Mouse (Mus musculus): ENCODE measurements around the gene Akap6.
"Not testable (repeated sequence)": the region's sequence is repeated elsewhere in the genome, so short reads cannot be mapped to it uniquely, and the experiment has no call there.

Gene Akap6

DNA sequence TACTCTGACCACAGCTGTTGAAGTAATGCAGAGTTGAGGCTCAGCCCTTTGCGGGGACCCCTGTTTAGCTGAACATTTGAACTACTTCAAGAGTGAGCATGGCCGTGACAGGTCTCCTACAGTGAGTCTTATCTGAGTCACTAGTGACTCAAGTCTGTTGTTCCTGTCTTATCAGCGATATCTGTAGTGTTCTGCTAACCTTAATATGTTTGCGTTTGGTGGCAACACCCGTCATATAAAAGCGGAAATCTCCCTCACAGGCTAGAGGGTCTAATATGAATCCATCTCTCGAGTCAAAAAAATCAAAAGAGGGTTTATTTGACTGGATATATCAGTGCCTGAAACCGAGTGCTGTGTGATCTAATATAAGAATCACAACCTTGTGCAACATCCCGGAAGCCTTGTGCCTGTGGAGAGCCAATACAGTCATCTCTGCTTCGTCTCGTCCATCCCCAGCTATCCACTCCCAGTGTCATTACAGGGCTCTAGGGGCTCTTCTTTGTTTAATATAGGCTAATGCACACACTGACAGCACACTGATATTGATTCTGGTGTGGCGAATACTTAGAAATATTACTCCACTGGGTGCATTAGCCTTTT, 3.3 kb downstream of the Akap6 start:
- POLR2A ChIA-PET: no interaction called here
- CTCF ChIA-PET: no interaction called here

DNA sequence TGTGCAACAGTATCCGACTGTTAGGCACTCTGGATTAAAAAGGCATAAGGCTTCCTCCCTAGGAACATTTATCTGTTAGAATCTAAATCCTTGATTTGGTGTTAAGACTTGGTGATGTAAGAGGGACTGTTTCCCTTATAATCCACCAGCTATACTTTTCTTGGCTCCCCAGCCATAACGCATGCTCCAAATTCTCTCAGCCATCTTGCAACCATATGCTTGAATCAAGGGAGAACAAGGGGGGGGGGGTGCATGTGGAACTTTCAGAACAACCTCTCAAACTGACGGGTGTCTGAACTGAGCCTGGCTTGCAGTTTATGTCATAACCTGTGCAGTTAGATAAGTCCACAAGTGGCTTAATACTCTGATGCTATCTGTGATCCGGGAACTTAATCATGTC, 4.9 kb downstream of the Akap6 start:
- ChIA-PET CTCF (no interaction called here), POLR2A (interaction anchor here in 1 of 4 experiments (0.6 kb wide), 1 partner anchor 132 kb away, joined by 3 read pairs; no protein-coding TSS in a partner anchor)

DNA sequence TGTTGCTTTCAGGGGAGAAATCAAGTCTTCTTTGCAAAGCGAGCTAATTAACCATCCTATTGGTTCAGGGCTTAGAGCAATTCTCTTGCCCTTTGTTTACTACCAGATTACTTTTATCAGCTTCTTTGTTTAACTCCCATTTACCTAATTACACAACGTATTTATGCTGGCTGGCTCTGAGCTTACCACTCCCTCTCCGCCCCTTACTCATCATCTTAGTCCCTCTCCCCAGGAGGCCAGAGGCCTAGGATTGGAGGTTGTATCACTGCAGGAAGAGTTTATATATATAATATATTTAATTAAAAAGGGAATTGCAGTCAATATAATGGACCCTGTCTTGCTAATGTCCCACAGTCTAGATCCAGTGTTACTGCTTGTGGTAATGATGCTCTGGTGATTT, 5.6 kb downstream of the Akap6 start:
- ChIA-PET CTCF (no interaction called here), POLR2A (no interaction called here)

DNA sequence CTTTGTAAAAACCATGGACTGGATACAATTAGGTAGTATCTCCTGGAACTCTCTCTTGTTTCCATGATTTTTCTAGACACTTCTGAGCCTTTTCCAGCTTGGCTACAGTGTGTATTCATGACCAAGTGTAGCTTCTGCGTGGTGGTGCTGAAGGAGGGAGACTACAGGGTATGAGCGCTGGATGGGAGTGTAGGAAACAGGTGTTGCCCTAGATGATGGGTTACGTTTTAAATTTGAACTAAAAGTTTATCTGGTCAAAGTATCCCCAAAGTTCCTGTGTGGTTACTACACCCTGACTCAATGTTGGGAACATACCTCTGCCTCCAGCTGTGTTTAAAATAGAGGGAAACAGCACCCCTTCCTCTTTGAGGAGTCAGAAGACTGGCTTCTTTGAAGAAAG, 12.2 kb downstream of the Akap6 start:
- ChIA-PET CTCF (interaction anchor here in 2 of 4 experiments (0.6 kb wide), 2 partner anchors 74 to 465 kb away, joined by 3 to 4 read pairs; no protein-coding TSS in a partner anchor), POLR2A (interaction anchor here in 3 of 4 experiments (0.6 to 1.0 kb wide), 3 partner anchors 10 to 205 kb away, joined by 3 to 5 read pairs (median 3); no protein-coding TSS in a partner anchor)

DNA sequence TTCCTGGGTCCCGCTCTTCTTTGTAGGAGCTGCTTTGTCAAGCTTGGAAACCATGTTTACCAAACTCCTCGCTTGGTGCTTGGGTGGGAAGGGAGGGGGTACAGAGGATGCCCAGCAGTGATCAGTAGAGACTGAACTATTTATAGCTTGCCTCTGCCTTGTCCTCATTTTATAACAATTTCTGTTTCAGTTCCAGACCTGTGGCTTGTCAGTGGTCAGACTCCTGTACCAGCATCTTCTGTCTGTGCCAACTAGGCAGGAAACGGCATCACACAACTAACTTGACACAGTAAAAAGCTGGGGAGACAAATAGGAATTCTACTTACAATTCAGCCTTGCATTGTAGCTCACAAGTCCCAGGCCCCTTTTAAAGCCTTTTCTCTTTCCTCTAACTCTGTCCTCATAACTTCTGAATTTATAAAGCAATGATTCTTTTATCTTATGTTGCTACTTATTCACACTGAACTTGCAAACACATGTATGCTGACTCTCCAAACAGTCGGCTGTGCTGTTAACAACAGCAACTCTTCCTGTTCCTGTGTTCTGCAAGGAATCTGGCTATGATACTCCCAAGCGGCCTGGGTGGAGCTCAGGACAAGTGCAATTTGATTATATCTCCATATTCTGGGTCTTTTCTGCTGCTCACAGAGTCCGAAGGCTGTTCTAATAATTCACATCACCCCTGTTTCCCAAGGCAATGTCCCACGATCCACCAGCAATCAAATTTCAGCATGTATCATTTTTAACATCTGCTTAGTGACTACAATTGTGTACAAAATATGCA, 12.9 kb downstream of the Akap6 start:
- POLR2A ChIA-PET: interaction anchor here in 2 of 4 experiments (0.6 to 0.7 kb wide), 2 partner anchors 11 to 206 kb away, joined by 3 to 5 read pairs; no protein-coding TSS in a partner anchor
- CTCF ChIA-PET: interaction anchor here in 1 of 4 experiments (0.6 kb wide), 1 partner anchor 465 kb away, joined by 3 read pairs; no protein-coding TSS in a partner anchor

DNA sequence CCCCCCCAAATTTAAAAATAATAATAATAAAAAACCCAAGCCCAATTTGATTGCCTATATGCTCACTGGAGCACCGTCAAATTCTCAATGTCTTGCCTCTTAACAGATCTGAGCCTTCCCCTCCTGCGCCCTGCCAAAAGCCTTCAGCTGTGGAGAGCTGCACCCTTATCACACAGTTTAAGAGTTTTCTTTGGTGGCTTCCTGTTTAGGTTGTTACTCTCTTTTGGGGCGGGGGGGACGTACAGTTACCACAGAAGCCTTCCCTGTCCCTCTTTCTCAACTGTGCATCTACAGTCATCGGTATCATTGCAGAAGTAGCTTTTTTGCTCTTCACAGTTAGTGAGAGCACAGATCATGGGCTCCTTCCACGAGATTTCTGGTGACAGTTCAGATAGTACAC, 19.2 kb downstream of the Akap6 start:
- ChIA-PET CTCF (no interaction called here), POLR2A (no interaction called here)

DNA sequence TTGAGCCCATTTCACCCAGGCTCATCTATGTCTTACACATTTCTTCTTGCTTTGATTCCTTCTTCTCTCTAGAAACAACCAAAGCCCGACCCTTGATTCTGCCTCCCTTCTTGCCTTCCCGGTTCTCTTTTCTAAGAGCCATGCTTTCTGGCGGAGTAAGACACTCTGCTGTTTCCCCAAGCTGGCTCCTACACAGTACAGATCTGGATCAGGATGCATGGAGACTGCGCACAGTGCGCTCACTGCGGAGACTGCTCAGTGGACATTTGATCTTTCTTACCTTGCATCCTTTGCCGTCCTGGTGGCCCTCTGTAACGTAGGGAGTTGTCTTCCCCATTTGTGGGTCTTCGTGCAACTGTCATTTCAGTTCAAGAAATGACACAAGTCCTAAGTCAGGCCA, 20.0 kb downstream of the Akap6 start:
- CTCF ChIA-PET: no interaction called here
- POLR2A ChIA-PET: no interaction called here

DNA sequence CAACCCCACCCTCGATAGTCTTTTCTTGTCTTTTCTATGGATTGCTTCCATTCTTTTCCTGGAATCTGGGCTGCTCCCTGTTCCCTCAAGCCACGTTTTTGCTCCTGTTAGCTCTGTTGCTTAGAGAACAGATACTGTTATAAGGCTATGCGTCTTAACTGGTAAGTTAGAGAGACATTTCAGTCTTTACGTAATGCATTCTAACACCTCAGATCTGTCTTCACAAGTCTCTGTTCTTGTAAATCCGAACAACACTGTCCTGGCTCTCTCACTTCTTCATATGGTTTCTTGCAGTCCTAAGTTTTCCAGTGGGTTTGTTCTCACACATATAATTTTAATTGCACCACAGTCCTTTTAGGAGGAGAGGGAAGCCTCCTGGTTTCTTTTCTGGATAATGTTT, 20.5 kb downstream of the Akap6 start:
- ChIA-PET CTCF (no interaction called here), POLR2A (no interaction called here)

DNA sequence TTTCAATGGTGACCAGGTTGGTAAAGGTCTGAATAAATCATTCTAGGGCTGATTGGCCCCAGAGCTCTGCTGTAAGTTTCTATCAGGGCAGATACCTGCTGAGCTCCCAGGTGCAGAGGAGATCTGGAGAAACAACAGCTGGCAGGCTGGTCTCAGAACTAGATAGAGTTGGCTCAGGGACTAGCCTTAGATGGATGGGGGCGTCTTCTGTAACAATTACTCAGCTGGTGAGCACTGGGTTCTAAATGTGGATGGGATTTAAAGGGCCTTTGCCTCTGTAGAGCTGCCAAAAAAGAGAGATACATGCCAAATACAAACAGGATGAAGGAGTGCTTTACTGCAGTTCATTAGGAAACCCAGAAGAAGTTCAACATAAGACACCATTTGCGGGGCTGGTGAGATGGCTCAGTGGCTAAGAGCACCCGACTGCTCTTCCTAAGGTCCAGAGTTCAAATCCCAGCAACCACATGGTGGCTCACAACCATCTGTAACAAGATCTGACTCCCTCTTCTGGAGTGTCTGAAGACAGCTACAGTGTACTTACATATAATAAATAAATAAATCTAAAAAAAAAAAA, 24.9 kb downstream of the Akap6 start:
- CTCF ChIA-PET: not testable (repeated sequence)
- POLR2A ChIA-PET: interaction anchor here in 1 of 4 experiments (0.6 kb wide), 1 partner anchor 279 kb away, joined by 3 read pairs; no protein-coding TSS in a partner anchor

DNA sequence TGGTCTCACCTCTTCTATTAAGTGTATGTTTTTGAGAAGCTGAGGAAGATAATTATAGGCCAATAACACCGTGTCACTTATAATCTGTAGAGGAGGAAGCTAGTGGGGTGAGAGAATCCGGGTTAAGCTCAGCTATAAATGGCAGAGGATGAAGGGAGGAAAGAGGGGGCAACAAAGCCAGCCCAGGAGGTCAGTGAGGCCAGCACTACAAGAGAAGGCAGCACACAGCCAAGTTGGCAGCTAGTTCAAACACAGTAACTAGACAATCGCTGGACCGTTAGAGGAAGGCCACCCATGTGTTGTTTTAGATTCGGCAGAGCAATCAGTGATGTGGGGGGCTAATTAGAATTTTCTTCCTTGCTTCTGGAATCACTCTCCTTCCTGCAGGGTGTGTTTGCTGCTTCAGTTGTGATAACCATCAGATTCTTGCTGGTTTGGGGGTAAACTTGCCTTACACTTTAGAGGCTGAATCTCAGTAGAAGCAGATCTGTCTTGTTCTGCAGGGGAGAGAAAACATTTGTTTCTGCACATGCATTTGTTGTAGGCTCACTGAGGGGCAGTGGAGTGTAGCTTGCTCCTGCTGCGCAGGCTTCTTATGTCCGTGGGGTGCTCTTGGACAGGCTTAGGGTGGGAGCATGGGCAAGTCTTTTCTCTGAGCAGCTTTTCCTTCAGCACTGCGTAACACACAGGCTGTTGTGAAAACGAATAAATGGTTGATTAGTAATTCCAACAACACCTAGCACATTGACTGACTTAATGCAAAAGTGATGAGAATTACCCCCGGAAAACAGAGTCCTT, 27.4 kb downstream of the Akap6 start:
- ChIA-PET POLR2A (no interaction called here), CTCF (no interaction called here)

DNA sequence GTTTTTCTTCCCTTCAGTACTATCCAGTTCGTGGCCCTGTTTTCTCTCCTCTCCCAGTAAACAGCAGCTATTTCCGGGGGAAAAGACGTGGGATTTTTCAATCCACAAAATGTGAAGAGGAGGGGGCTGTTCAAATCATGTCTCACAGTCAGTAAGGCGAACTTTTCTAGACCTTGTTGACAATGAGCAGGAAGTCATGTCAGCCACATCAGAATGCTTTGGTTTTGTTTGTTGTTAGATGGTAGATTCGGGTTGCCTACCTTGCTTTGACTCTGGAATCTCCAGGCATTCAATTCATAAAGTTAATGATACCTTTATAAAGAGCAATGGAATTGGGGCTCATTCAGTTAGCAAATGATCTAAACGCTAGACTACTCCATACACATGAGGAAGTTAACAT, 30.2 kb downstream of the Akap6 start:
- ChIA-PET CTCF (interaction anchor here in 1 of 4 experiments (0.9 kb wide), 1 partner anchor 8 kb away, joined by 3 read pairs; no protein-coding TSS in a partner anchor), POLR2A (interaction anchor here in 2 of 4 experiments (0.6 to 0.8 kb wide), 2 partner anchors 10 to 62 kb away, joined by 4 read pairs; no protein-coding TSS in a partner anchor)

DNA sequence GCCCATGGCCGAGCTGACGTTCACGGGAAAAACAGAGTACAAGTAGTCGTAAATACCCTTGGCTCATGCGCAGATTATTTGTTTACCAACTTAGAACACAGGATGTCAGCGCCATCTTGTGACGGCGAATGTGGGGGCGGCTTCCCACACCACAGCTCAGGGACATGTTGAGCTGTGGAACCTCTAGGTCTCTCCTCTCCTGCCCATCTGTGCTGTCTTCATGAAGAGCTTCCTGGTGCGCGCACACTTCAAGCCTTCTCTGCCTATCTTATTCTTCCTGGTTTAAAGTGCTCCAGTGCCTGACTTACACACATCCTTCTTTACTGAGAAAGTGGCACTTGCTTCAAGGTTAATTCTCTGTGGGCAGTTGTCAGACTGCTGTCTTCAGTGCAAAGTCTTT, 36.0 kb downstream of the Akap6 start:
- CTCF ChIA-PET, POLR2A ChIA-PET: not testable (repeated sequence)

DNA sequence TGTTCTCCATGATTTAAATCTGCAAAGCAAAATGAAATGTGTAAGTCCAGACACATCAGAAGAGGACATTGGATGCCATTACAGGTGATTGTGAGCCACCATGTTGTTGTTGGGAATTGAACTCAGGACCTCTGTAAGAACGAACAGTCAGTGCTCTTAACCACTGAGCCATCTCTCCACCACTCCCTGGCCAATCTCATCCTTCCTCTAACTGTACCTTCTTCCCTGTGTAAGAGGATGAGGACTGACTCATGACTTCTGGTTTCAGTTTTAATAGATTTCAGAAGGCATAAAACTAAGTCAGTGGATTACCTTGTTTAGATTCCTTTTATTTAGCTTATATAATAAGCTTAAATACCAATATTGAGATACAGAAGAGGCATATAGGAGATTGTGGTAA, 38.0 kb downstream of the Akap6 start:
- ChIA-PET POLR2A (interaction anchor here in 1 of 4 experiments (1.0 kb wide), 1 partner anchor 12 kb away, joined by 4 read pairs; no protein-coding TSS in a partner anchor), CTCF (interaction anchor here in 2 of 4 experiments (0.7 to 0.8 kb wide), 2 partner anchors 8 to 64 kb away, joined by 3 read pairs; no protein-coding TSS in a partner anchor)

DNA sequence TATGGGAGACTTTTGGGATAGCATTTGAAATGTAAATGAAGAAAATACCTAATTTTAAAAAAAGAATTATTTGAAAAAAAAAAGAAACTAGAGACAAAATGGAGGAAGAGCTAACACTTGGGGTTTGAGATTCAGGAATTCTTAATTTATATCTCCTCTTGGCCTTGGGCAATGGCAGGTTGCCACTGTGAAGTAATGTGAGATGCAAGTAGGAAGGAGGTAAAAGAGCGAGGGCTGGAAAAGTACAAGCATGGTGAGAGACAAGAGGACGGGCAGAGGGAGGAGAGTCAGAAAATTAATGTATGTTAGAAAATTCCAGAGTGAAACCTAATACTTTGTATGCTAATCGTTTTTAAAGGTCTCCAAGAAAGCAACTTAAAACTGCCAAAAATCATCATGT, 40.1 kb downstream of the Akap6 start:
- ChIA-PET POLR2A (interaction anchor here in 1 of 4 experiments (1.5 kb wide), 1 partner anchor 10 kb away, joined by 4 read pairs; no protein-coding TSS in a partner anchor), CTCF (no interaction called here)

DNA sequence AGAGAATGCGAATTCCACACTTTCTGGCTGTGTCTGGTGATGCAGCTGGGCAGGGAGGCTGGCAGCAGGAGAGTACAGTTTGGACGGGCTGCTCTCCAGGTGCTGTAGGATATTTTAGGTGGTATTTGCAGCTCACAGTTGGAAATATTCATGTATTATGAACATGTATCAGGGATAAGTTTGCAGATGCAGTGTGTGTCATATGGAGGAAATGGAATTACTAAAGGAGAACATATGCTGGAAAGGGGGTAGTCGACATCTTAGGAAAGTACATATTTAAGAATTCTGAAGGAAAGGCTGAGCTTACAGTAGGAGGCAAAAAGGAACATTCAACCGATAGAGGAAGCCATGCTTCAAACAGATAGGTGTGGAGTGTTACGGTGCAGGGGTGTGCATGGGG, 42.6 kb downstream of the Akap6 start:
- CTCF ChIA-PET: no interaction called here
- POLR2A ChIA-PET: no interaction called here

DNA sequence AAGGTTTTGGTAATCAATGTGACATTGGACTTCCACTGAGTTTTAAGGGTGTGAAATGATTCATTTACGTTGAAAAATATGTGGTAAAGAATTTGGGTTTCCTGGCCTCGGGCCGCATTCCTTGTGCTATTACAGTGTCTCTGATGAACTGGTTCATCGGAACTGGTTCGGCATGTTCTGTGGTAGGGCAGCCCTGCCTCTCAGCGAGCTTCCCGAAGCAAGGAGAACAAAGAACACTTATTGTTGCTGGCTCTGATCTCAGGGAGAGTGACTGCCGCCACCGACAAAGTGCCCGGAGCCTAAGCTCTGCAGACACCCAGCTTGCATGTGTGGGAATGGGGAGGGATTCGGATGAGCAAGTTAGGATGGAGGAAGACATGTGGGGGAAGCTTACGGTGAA, 50.8 kb downstream of the Akap6 start:
- ChIA-PET CTCF (no interaction called here), POLR2A (no interaction called here)

DNA sequence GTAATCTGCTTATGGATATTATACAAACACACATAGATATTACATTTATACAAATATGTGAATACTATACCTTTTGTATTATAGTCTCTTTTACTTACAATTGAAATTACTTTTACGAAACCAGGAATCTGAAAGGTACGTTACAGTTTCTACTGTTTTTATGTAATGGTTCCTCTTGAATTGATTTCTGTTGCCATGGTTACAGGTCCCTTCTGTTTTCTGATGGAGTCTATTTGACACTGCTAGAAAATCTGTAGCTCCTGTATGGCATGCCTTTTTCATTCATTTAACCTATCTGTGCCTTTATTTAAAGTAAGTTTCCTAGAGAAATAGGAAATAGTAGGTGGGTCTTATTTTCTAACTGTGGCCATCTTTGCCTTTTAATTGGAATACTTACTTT, 56.5 kb downstream of the Akap6 start:
- ChIA-PET POLR2A (no interaction called here), CTCF (no interaction called here)

DNA sequence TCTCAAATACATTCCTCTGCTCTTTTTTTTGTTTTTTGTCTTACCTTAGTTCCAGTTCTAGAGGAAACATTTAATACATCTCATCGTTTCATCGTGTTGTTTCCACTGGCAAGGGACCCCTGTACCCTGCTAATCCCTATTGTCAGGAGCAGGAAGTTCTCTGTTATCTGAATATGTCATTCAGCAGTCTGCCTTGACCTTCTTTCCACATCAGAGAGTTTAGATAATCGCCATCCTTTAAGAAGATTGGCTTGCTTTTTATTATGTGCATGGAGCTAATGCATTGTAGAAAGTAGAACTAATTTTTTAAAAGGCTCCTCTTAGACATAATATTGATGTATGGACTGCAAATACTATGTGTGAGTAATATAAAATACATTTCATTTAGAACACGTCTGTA, 58.7 kb downstream of the Akap6 start:
- ChIA-PET POLR2A (no interaction called here), CTCF (no interaction called here)

DNA sequence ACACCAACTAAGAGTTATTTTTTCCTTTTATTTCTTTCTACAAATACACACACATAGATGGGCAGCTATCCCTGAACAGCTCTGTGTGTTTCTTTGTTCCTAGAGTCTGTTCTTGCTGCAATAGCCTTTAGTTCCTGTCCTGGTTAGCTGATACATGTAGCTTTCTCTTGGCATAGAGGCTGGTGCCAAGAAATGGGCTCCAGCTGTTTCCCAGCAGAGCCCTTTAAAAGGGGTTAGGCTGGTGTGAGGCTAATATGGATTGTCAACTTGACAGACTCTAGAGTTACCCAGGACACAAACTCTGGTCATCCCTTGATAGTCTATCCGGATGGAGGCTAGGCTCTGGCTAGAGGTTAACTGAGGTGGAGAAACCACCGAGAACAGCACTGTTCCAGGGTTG, 64.9 kb downstream of the Akap6 start:
- ChIA-PET POLR2A (no interaction called here), CTCF (no interaction called here)

DNA sequence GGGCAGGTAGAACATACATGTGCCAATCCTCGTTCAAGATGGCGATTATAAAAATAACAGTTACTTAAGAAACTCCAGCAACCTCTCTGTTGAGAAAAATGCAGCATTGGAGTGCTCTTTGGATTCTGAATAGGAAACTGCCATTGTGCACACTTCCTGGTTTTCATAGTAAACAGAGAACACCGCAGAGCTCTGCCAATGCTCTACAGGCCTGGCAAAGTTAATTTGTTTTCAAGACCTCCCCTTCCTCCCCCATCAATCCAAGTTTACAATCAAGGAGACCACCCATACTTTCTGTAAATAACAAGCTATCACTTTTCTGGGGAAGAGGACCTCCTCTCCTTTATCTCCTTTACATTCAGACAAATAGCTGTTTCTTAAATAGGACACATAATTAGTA, 65.6 kb downstream of the Akap6 start:
- POLR2A ChIA-PET: interaction anchor here in 1 of 4 experiments (0.6 kb wide), 1 partner anchor 800 kb away, joined by 4 read pairs; no protein-coding TSS in a partner anchor
- CTCF ChIA-PET: no interaction called here
